Mouse (Mus musculus): ENCODE measurements around the gene Gm47841. TPM values are rescaled to one million over a fixed set of nuclear protein-coding genes. Genes with fewer than 3 reads are reported as not detected.

Gene Gm47841
- total and polyA plus RNA-seq, 3 experiments = not detected

- dilution Hi-C loops (cut with MboI; ENCODE audit: extremely low pct_ligation_motif_present, extremely low pct_unique_long_range_greater_than_20kb, low sequenced_read_pairs) = no loop called here
Measured at GRCm38 (mm10) chr15:101075656-101076055, 28.5 kb upstream of the Gm47841 start.

GRCm38 (mm10) chr15:101075150-101075549 is 28.0 kb upstream of the Gm47841 start:
- peaks cover 93% of the 10 kb centered on the region for H3K27me3 ChIP-seq (replicated peaks)

More at GRCm38 (mm10) chr15:101075656-101076055, 28.5 kb upstream of the Gm47841 start:
- TF ChIP-seq CHD2 (IDR thresholded peaks at IDR 0.05; ENCODE audit: low read length) = no peak
- no peak for TF ChIP-seq ZC3H11A (IDR thresholded peaks at IDR 0.05; ENCODE audit: low read depth, low read length)
- no peak for TF ChIP-seq USF1 (IDR thresholded peaks at IDR 0.05; ENCODE audit: low read depth, low read length)
- TF ChIP-seq SIN3A (IDR thresholded peaks at IDR 0.05; ENCODE audit: low read length) = no peak
- no peak for TF ChIP-seq GABPA (IDR thresholded peaks at IDR 0.05; ENCODE audit: insufficient replicate concordance, low read depth, low read length)
- no peak for TF ChIP-seq MYC (IDR thresholded peaks at IDR 0.05; ENCODE audit: low read depth, low read length)
- no peak for TF ChIP-seq POLR2A (IDR thresholded peaks at IDR 0.05; ENCODE audit: low read depth, low read length)
- TF ChIP-seq ZKSCAN1 (IDR thresholded peaks at IDR 0.05; ENCODE audit: borderline replicate concordance, low read depth, low read length) = no peak
- no peak for TF ChIP-seq POLR2AphosphoS2 (IDR thresholded peaks at IDR 0.05; ENCODE audit: low read depth, low read length)
- TF ChIP-seq JUND (conservative IDR thresholded peaks at IDR 0.05; ENCODE audit: low read depth, low read length) = no peak
- no peak for TF ChIP-seq NRF1 (IDR thresholded peaks at IDR 0.05; ENCODE audit: low read depth, low read length)
- no peak for TF ChIP-seq MXI1 (IDR thresholded peaks at IDR 0.05; ENCODE audit: low read depth, low read length)
- TF ChIP-seq MAZ (IDR thresholded peaks at IDR 0.05; ENCODE audit: low read depth, low read length) = no peak
- no peak for TF ChIP-seq NELFE (IDR thresholded peaks at IDR 0.05; ENCODE audit: low read depth, low read length)
- TF ChIP-seq TCF12 (IDR thresholded peaks at IDR 0.05; ENCODE audit: low read depth, low read length) = no peak
- TF ChIP-seq CTCF (conservative IDR thresholded peaks at IDR 0.05 in 1 of 2, IDR thresholded peaks at IDR 0.05 in 1 of 2; ENCODE audit: low read depth in 2 of 2, low read length in 2 of 2) = no peak
- no peak for TF ChIP-seq CHD1 (IDR thresholded peaks at IDR 0.05; ENCODE audit: low read depth, low read length)
- no peak for TF ChIP-seq MAFK (IDR thresholded peaks at IDR 0.05; ENCODE audit: insufficient replicate concordance, low read length)
- no peak for TF ChIP-seq JUN (IDR thresholded peaks at IDR 0.05; ENCODE audit: insufficient read depth, low read depth, low read length)
- in situ Hi-C loops (cut with MboI; ENCODE audit: low pct_ligation_motif_present, low pct_unique_long_range_greater_than_20kb, low sequenced_read_pairs) = no loop called here
- no peak overlapping the region for H3K4me3 ChIP-seq (replicated peaks in 1 of 3; ENCODE audit: low read depth in 2 of 3, low read length in 2 of 3, poor library complexity in 1 of 3)
- no peaks in the 10 kb centered on the region for H3K79me2 ChIP-seq (replicated peaks; ENCODE audit: control insufficient read depth, extremely low read depth, insufficient read depth, poor library complexity, severe bottlenecking)
- peaks cover 93% of the 10 kb centered on the region for H3K27me3 ChIP-seq (replicated peaks)
- H3K4me2 ChIP-seq (ENCODE audit: insufficient read depth, low read depth, poor library complexity, severe bottlenecking) = no peak overlapping the region
- H3K4me1 ChIP-seq (ENCODE audit: control insufficient read depth in 1 of 2, insufficient read depth in 2 of 2) = 0 out of 4 replicates have a peak, but pooled peaks cover 0 to 3% of the 10 kb centered on the region in 2 experiments
- H3K27ac ChIP-seq (ENCODE audit: insufficient read depth, low read depth) = no peak overlapping the region
- no peak for DNase-seq (ENCODE audit: extremely low read depth)
- H3K36me3 ChIP-seq (replicated peaks in 1 of 2; ENCODE audit: control insufficient read depth in 1 of 2, insufficient read depth in 1 of 2, low read length in 1 of 2) = no peaks in the 10 kb centered on the region
- no peak overlapping the region for H3K9ac ChIP-seq (ENCODE audit: insufficient read depth, low read depth)
- peaks cover 9% of the 10 kb centered on the region for H3K9me3 ChIP-seq (replicated peaks; ENCODE audit: low read length)

More at GRCm38 (mm10) chr15:101075150-101075549, 28.0 kb upstream of the Gm47841 start:
- DNase-seq (ENCODE audit: extremely low read depth) = no peak
- Histone ChIP-seq H3K27ac (ENCODE audit: insufficient read depth, low read depth) (no peak overlapping the region), H3K4me3 (replicated peaks in 1 of 3; ENCODE audit: low read depth in 2 of 3, low read length in 2 of 3, poor library complexity in 1 of 3) (no peak overlapping the region), H3K36me3 (replicated peaks in 1 of 2; ENCODE audit: control insufficient read depth in 1 of 2, insufficient read depth in 1 of 2, low read length in 1 of 2) (no peaks in the 10 kb centered on the region), H3K4me2 (ENCODE audit: insufficient read depth, low read depth, poor library complexity, severe bottlenecking) (no peak overlapping the region), H3K9me3 (replicated peaks; ENCODE audit: low read length) (peaks cover 9% of the 10 kb centered on the region), H3K4me1 (ENCODE audit: control insufficient read depth in 1 of 2, insufficient read depth in 2 of 2) (0 out of 4 replicates have a peak, but pooled peaks cover 0 to 3% of the 10 kb centered on the region in 2 experiments), H3K79me2 (replicated peaks; ENCODE audit: control insufficient read depth, extremely low read depth, insufficient read depth, poor library complexity, severe bottlenecking) (no peaks in the 10 kb centered on the region), H3K9ac (ENCODE audit: insufficient read depth, low read depth) (no peak overlapping the region)
- TF ChIP-seq MAFK (IDR thresholded peaks at IDR 0.05; ENCODE audit: insufficient replicate concordance, low read length) = no peak
- TF ChIP-seq SMC3 (IDR thresholded peaks at IDR 0.05; ENCODE audit: low read depth, low read length) = no peak
- TF ChIP-seq MXI1 (IDR thresholded peaks at IDR 0.05; ENCODE audit: low read depth, low read length) = no peak
- TF ChIP-seq ETS1 (conservative IDR thresholded peaks at IDR 0.05; ENCODE audit: low read depth, low read length) = no peak
- no peak for TF ChIP-seq E2F4 (IDR thresholded peaks at IDR 0.05; ENCODE audit: insufficient replicate concordance, low read depth, low read length)
- no peak for TF ChIP-seq MEF2A (IDR thresholded peaks at IDR 0.05; ENCODE audit: borderline replicate concordance, low read depth, low read length)
- no peak for TF ChIP-seq MAZ (IDR thresholded peaks at IDR 0.05; ENCODE audit: low read depth, low read length)
- no peak for TF ChIP-seq POLR2A (IDR thresholded peaks at IDR 0.05; ENCODE audit: low read depth, low read length)
- TF ChIP-seq POLR2AphosphoS2 (IDR thresholded peaks at IDR 0.05; ENCODE audit: low read depth, low read length) = no peak
- no peak for TF ChIP-seq PAX5 (IDR thresholded peaks at IDR 0.05; ENCODE audit: low read length)
- no peak for TF ChIP-seq USF2 (conservative IDR thresholded peaks at IDR 0.05; ENCODE audit: low read depth, low read length)
- TF ChIP-seq IRF4 (IDR thresholded peaks at IDR 0.05; ENCODE audit: low read depth, low read length) = no peak
- no peak for TF ChIP-seq ZNF384 (IDR thresholded peaks at IDR 0.05; ENCODE audit: low read depth, low read length)
- dilution Hi-C loops (cut with MboI; ENCODE audit: extremely low pct_ligation_motif_present, extremely low pct_unique_long_range_greater_than_20kb, low sequenced_read_pairs) (no loop called here), in situ Hi-C loops (cut with MboI; ENCODE audit: low pct_ligation_motif_present, low pct_unique_long_range_greater_than_20kb, low sequenced_read_pairs) (no loop called here)

Measured in CH12.LX (cell line).